Mouse (Mus musculus): ENCODE measurements around the gene Zfp648.

DNA sequence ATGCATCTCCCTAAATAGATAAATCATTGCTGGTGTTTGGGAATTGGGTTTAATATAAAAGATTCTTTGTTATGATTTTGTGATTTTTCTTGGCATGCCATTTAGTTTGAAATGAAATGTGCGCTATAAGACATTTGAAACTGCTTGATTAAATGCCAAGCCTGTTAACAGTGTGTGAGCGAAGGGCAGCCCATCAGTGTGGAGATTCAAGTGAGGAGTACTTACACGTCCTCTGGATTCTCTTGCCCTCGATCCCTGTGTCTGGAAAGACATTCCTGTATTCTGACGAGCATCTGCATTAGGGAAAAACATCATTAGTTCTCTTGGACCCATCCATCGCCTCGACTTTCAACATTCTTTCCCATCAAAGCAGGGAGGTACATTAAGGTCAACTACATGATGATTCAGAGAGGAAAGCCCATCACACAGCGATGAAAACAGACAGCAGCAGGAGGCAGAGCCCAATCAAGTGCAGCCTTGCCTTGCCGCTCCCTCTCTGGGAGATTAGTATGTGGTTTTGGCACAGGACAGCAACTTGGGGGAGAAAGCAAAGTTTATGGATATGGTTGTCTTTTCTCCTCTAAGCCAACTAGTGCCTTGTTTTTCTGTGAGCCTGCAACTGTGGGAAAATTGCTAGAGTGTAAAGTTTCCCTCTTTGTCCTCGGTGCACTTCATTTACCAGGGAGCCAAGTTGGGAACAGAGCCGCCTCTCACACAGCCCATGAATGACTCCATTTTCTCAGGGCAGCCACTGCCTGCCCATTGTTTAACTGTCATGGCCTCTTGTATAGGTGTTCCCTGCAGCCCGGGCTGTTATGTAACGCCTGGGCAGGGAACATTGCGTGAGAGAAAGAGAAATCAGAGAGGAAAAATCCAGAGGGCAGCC lies 44.6 kb upstream of the Zfp648 start:
- TF ChIP-seq POLR2A (IDR thresholded peaks at IDR 0.05; ENCODE audit: low read depth, low read length) (no peak), CTCF (IDR thresholded peaks at IDR 0.05; ENCODE audit: extremely low read depth, insufficient read depth, insufficient read length, insufficient replicate concordance) (no peak)

Measured in spleen, adult 2 months (tissue).